Mouse (Mus musculus): ENCODE data around the gene Dcp1a. TPM values are rescaled to one million over a fixed set of nuclear protein-coding genes. Genes with fewer than 3 reads are reported as not detected.

Dcp1a gene
- polyA plus RNA-seq, 1 experiment from 2014 or later = 3.3 TPM

GRCm38 (mm10) chr14:30528961-30529360, 49.6 kb downstream of the Dcp1a start:
- no peak for TF ChIP-seq EP300 (IDR thresholded peaks at IDR 0.05; ENCODE audit: low read depth)
- TF ChIP-seq CTCF (IDR thresholded peaks at IDR 0.05; ENCODE audit: low read depth) = no peak
- no peaks in the 10 kb centered on the region for H3K9me3 ChIP-seq (ENCODE audit: low read length)
- H3K27ac ChIP-seq (ENCODE audit: low read depth) = no peak overlapping the region
- H3K4me2 ChIP-seq (ENCODE audit: low read depth, low read length) = no peak overlapping the region
- WGBS (ENCODE audit: insufficient replicate concordance) = 79% methylated on average over 5 of the region's 5 CpGs
- H3K9ac ChIP-seq (replicated peaks) = no peak overlapping the region
- peaks cover 22% of the 10 kb centered on the region for H3K36me3 ChIP-seq (replicated peaks; ENCODE audit: insufficient read depth, low read length)
- no peaks in the 10 kb centered on the region for H3K27me3 ChIP-seq (ENCODE audit: insufficient read depth, low read length)
- DNase-seq (no peak), ATAC-seq (no peak)
- H3K4me3 ChIP-seq (ENCODE audit: low read depth, low read length) = no peak overlapping the region
- H3K4me1 ChIP-seq (ENCODE audit: insufficient read depth) = no peaks in the 10 kb centered on the region

GRCm38 (mm10) chr14:30529454-30529853, 50.1 kb downstream of the Dcp1a start:
- WGBS (ENCODE audit: insufficient replicate concordance) = 87% methylated on average over 12 of the region's 12 CpGs
- no peak overlapping the region for H3K27ac ChIP-seq (ENCODE audit: low read depth)
- TF ChIP-seq CTCF (IDR thresholded peaks at IDR 0.05; ENCODE audit: low read depth) (no peak), EP300 (IDR thresholded peaks at IDR 0.05; ENCODE audit: low read depth) (no peak)

GRCm38 (mm10) chr14:30530726-30531269, 51.5 kb downstream of the Dcp1a start:
- Histone ChIP-seq H3K36me3 (replicated peaks; ENCODE audit: insufficient read depth, low read length) (peaks cover 12% of the 10 kb centered on the region), H3K4me3 (ENCODE audit: low read depth, low read length) (no peak overlapping the region), H3K4me2 (ENCODE audit: low read depth, low read length) (no peak overlapping the region), H3K27me3 (ENCODE audit: insufficient read depth, low read length) (no peaks in the 10 kb centered on the region), H3K4me1 (ENCODE audit: insufficient read depth) (no peaks in the 10 kb centered on the region), H3K9ac (replicated peaks) (no peak overlapping the region), H3K9me3 (ENCODE audit: low read length) (no peaks in the 10 kb centered on the region), H3K27ac (ENCODE audit: low read depth) (no peak overlapping the region)
- WGBS (ENCODE audit: insufficient replicate concordance) = 78% methylated on average over 8 of the region's 8 CpGs
- TF ChIP-seq CTCF (IDR thresholded peaks at IDR 0.05; ENCODE audit: low read depth) (no peak), EP300 (IDR thresholded peaks at IDR 0.05; ENCODE audit: low read depth) (no peak)
- ATAC-seq = no peak
- no peak for DNase-seq

More at GRCm38 (mm10) chr14:30529454-30529853, 50.1 kb downstream of the Dcp1a start:
- no peaks in the 10 kb centered on the region for H3K4me1 ChIP-seq (ENCODE audit: insufficient read depth)
- H3K36me3 ChIP-seq (replicated peaks; ENCODE audit: insufficient read depth, low read length) = peaks cover 20% of the 10 kb centered on the region
- H3K9ac ChIP-seq (replicated peaks) = no peak overlapping the region
- H3K4me2 ChIP-seq (ENCODE audit: low read depth, low read length) = no peak overlapping the region
- DNase-seq (no peak), ATAC-seq (no peak)
- H3K4me3 ChIP-seq (ENCODE audit: low read depth, low read length) = no peak overlapping the region
- H3K27me3 ChIP-seq (ENCODE audit: insufficient read depth, low read length) = no peaks in the 10 kb centered on the region
- H3K9me3 ChIP-seq (ENCODE audit: low read length) = no peaks in the 10 kb centered on the region

GRCm38 (mm10) chr14:30531431-30531830, 52.1 kb downstream of the Dcp1a start:
- Histone ChIP-seq H3K9me3 (ENCODE audit: low read length) (no peaks in the 10 kb centered on the region), H3K4me3 (ENCODE audit: low read depth, low read length) (no peak overlapping the region), H3K4me2 (ENCODE audit: low read depth, low read length) (no peak overlapping the region), H3K9ac (replicated peaks) (no peak overlapping the region), H3K36me3 (replicated peaks; ENCODE audit: insufficient read depth, low read length) (peaks cover 11% of the 10 kb centered on the region), H3K4me1 (ENCODE audit: insufficient read depth) (no peaks in the 10 kb centered on the region), H3K27me3 (ENCODE audit: insufficient read depth, low read length) (no peaks in the 10 kb centered on the region), H3K27ac (ENCODE audit: low read depth) (no peak overlapping the region)
- ATAC-seq (no peak), DNase-seq (no peak)
- WGBS (ENCODE audit: insufficient replicate concordance) = 77% methylated on average over 5 of the region's 5 CpGs
- TF ChIP-seq EP300 (IDR thresholded peaks at IDR 0.05; ENCODE audit: low read depth) = no peak
- TF ChIP-seq CTCF (IDR thresholded peaks at IDR 0.05; ENCODE audit: low read depth) = no peak

- ATAC-seq = no peak
- Histone ChIP-seq H3K27ac (ENCODE audit: low read depth) (no peak overlapping the region), H3K4me2 (ENCODE audit: low read depth, low read length) (no peak overlapping the region), H3K27me3 (ENCODE audit: insufficient read depth, low read length) (no peaks in the 10 kb centered on the region), H3K4me3 (ENCODE audit: low read depth, low read length) (no peak overlapping the region), H3K4me1 (ENCODE audit: insufficient read depth) (no peaks in the 10 kb centered on the region), H3K9ac (replicated peaks) (no peak overlapping the region), H3K9me3 (ENCODE audit: low read length) (no peaks in the 10 kb centered on the region), H3K36me3 (replicated peaks; ENCODE audit: insufficient read depth, low read length) (peaks cover 9% of the 10 kb centered on the region)
- DNase-seq = no peak
- WGBS (ENCODE audit: insufficient replicate concordance) = 75% methylated on average over 6 of the region's 6 CpGs
- no peak for TF ChIP-seq CTCF (IDR thresholded peaks at IDR 0.05; ENCODE audit: low read depth)
- TF ChIP-seq EP300 (IDR thresholded peaks at IDR 0.05; ENCODE audit: low read depth) = no peak
Measured at GRCm38 (mm10) chr14:30531896-30532295, 52.6 kb downstream of the Dcp1a start.

GRCm38 (mm10) chr14:30533780-30534450, 54.6 kb downstream of the Dcp1a start:
- Histone ChIP-seq H3K4me2 (ENCODE audit: low read depth, low read length) (no peak overlapping the region), H3K4me1 (ENCODE audit: insufficient read depth) (no peaks in the 10 kb centered on the region), H3K9ac (replicated peaks) (no peak overlapping the region), H3K27me3 (ENCODE audit: insufficient read depth, low read length) (no peaks in the 10 kb centered on the region), H3K36me3 (replicated peaks; ENCODE audit: insufficient read depth, low read length) (no peaks in the 10 kb centered on the region), H3K27ac (ENCODE audit: low read depth) (no peak overlapping the region), H3K4me3 (ENCODE audit: low read depth, low read length) (no peak overlapping the region), H3K9me3 (ENCODE audit: low read length) (no peaks in the 10 kb centered on the region)
- WGBS (ENCODE audit: insufficient replicate concordance) = 57% methylated on average over 6 of the region's 6 CpGs
- TF ChIP-seq EP300 (IDR thresholded peaks at IDR 0.05; ENCODE audit: low read depth) (no peak), CTCF (IDR thresholded peaks at IDR 0.05; ENCODE audit: low read depth) (no peak)
- DNase-seq (no peak), ATAC-seq (no peak)

Measured in liver, postnatal 0 days (tissue).